Comparison of ENCODE assay signal across 16 mouse cellular contexts in genomic region chr8:126867121-126867988, GRCm38 (mm10).
A peak's percentile ranks its signal among the peaks of the same experiment; 100 is the strongest.
DNase-seq lines count a peak whose midpoint lies in the region; ATAC-seq lines count a peak whose summit lies in the region.
"Had no signal": no experiment of that assay in that cellular context is flagged by ENCODE, and none has a peak within 500 bp of the region (broad histone marks: within the 10 kb centered on the region; RNA-seq: fewer than 3 reads in every experiment).

No protein-coding gene starts in this region.

- H3K9ac ChIP-seq in neural tube, embryonic 15.5 days (replicated peaks) = no peak overlapping the region
- no peak overlapping the region for H3K9ac ChIP-seq in kidney, embryonic 14.5 days (ENCODE audit: low read depth, low read length)
- H3K9ac ChIP-seq: embryonic facial prominence, embryonic 15.5 days; hindbrain, embryonic 12.5 days; kidney, embryonic 15.5 days; liver, embryonic 13.5 days; neural tube, embryonic 12.5 days had no signal

- H3K4me2 ChIP-seq in neural tube, embryonic 15.5 days = no peak overlapping the region
- no peak overlapping the region for H3K4me2 ChIP-seq in kidney, embryonic 14.5 days (replicated peaks; ENCODE audit: low read depth, low read length)
- H3K4me2 ChIP-seq: embryonic facial prominence, embryonic 15.5 days; hindbrain, embryonic 12.5 days; kidney, embryonic 15.5 days; liver, embryonic 13.5 days; neural tube, embryonic 12.5 days had no signal

- peak; percentile 82 for ATAC-seq in neutrophil, adult 5-6 weeks (ENCODE audit: extremely low read depth, insufficient number of reproducible peaks, low FRiP score, poor library complexity, severe bottlenecking)
- no peak for ATAC-seq in neural tube, embryonic 15.5 days (ENCODE audit: low FRiP score)
- no peak for ATAC-seq in kidney, embryonic 14.5 days (ENCODE audit: low FRiP score, low TSS enrichment)

- no peaks in the 10 kb centered on the region for H3K36me3 ChIP-seq in neural tube, embryonic 15.5 days
- no peaks in the 10 kb centered on the region for H3K36me3 ChIP-seq in kidney, embryonic 14.5 days (ENCODE audit: control insufficient read depth, insufficient read depth, low read length)
- H3K36me3 ChIP-seq: embryonic facial prominence, embryonic 15.5 days; heart, embryonic 10.5 days; hindbrain, embryonic 12.5 days; kidney, embryonic 15.5 days; liver, embryonic 13.5 days; neural tube, embryonic 12.5 days had no signal

- H3K4me3 ChIP-seq in neural tube, embryonic 15.5 days (replicated peaks) = no peak overlapping the region
- no peak overlapping the region for H3K4me3 ChIP-seq in kidney, embryonic 14.5 days (ENCODE audit: low read length)
- H3K4me3 ChIP-seq: embryonic facial prominence, embryonic 15.5 days; heart, embryonic 10.5 days; hindbrain, embryonic 12.5 days; kidney, embryonic 15.5 days; liver, embryonic 13.5 days; neural tube, embryonic 12.5 days had no signal

- H3K27ac ChIP-seq in neural tube, embryonic 15.5 days (replicated peaks) = no peak overlapping the region
- H3K27ac ChIP-seq in kidney, embryonic 14.5 days (ENCODE audit: low read depth, low read length) = no peak overlapping the region
- H3K27ac ChIP-seq: embryonic facial prominence, embryonic 15.5 days; heart, embryonic 10.5 days; hindbrain, embryonic 12.5 days; kidney, embryonic 15.5 days; liver, embryonic 13.5 days; neural tube, embryonic 12.5 days; stomach, postnatal 0 days had no signal

- no peaks in the 10 kb centered on the region for H3K4me1 ChIP-seq in neural tube, embryonic 15.5 days
- H3K4me1 ChIP-seq in kidney, embryonic 14.5 days (ENCODE audit: control insufficient read depth, insufficient read depth, low read length) = no peaks in the 10 kb centered on the region
- H3K4me1 ChIP-seq: hindbrain, embryonic 12.5 days; neural tube, embryonic 12.5 days had no signal

- peak; percentile 53 for DNase-seq in spleen, adult 12 weeks (ENCODE audit: low spot score)
- no peak for DNase-seq in spleen, postnatal 14 days (ENCODE audit: low spot score in 2 of 2)
- DNase-seq in brain, adult 2 months (ENCODE audit: low read depth, low spot score) = peak; percentile 33
- no peak for DNase-seq in cerebellum, adult 8-10 months
- DNase-seq: adrenal gland, adult 8-10 months; cerebellum, adult 9-10 months; liver, embryonic 13.5 days had no signal

- 85% methylated on average over 14 of the region's 14 CpGs for WGBS in neural tube, embryonic 15.5 days
- WGBS in kidney, embryonic 14.5 days = 82% methylated on average over 14 of the region's 14 CpGs

- no peaks in the 10 kb centered on the region for H3K27me3 ChIP-seq in neural tube, embryonic 15.5 days (replicated peaks)
- no peaks in the 10 kb centered on the region for H3K27me3 ChIP-seq in kidney, embryonic 14.5 days (ENCODE audit: control insufficient read depth, insufficient read depth, low read length)
- H3K27me3 ChIP-seq: embryonic facial prominence, embryonic 15.5 days; hindbrain, embryonic 12.5 days; kidney, embryonic 15.5 days; liver, embryonic 13.5 days; neural tube, embryonic 12.5 days had no signal

- H3K9me3 ChIP-seq in neural tube, embryonic 15.5 days (replicated peaks) = no peaks in the 10 kb centered on the region
- H3K9me3 ChIP-seq in kidney, embryonic 14.5 days (ENCODE audit: control insufficient read depth, low read length) = no peaks in the 10 kb centered on the region
- H3K9me3 ChIP-seq: embryonic facial prominence, embryonic 15.5 days; heart, embryonic 10.5 days; hindbrain, embryonic 12.5 days; kidney, embryonic 15.5 days; liver, embryonic 13.5 days; neural tube, embryonic 12.5 days had no signal

Comparison
In these comparisons a context has a peak if more than half of its experiments do, and no peak if none do; other contexts are left out.
1. DNase-seq: peak in spleen, adult 12 weeks (single experiment) and brain, adult 2 months (single experiment); none in spleen, postnatal 14 days (0 of 2) and cerebellum, adult 8-10 months (single experiment).